Mouse (Mus musculus): ENCODE data around the gene Olfr417.
"Not testable (repeated sequence)": the region's sequence is repeated elsewhere in the genome, so short reads cannot be mapped to it uniquely, and the experiment has no call there.

Olfr417 gene

DNA sequence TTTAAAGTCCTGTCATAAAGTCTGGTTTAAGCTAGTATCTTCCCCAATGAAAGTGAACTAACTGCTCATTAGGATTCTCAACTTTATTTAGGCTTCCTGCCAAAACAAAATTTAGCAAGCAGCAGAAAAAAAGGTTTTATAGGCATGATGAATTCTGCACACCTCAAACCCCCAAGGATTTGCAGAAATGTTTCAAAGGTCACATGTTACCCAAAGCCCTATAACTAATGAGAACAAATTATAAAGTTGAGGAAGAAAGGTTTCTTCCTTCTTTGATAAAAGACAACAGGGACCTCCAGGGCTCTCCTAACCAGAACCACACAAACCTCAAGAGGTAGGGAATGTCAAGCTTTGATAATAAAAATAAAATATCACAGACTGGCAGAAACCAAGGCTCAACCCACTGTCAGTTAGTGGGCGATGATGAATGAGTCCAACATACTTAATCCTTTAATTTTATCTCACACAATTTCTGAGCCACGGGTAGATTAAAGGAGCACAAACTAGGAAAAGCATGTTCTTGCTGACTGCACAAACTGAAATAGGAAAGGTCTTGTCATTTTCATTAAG lies at the start of gene Olfr417:
Olfr417 (plus strand) TSS at position 241 of the 570 bp plus-strand sequence.
- DNase-seq (ENCODE audit: low spot score in 2 of 2) = no peak

DNA sequence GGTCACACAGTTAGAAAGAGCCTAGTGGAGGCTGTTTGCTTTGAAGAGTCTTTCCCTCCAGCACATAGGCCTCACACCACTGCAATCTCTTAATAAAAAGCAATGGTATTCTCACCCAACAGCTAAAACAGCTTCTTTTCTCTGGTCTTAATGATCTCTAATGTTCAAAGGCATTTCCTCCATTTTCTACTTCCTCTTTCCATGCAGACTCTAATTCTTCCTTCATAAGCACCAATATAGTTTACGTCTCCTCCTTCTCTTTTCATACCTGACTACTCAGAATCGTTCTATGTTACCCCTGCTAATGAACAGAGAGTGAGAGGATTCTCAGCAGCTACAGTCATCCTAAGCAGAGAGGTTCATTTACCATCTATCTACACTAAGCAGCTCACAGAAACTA lies 47.6 kb upstream of the Olfr417 start:
- no peak for DNase-seq (ENCODE audit: low spot score in 2 of 2)

DNA sequence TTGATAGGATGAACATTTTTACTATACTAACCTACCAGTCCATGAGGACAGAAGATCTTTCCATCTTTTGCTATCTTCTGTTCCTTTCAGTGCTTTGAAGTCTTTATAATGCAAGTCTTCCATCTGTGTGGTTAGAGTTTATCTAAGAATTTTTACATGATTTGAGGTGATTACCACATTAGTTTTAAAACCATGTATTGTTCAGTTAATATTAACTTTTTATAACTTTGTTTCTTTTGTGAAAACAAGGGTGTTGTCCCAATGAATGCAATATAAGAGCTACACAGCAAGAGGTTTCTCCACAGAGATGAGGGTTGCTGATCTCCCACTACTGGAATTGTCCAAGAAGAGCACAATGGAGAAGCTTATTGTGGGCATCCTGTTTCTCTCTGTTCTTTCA lies 34.7 kb upstream of the Olfr417 start, which contains the start of gene Mptx1:
Mptx1 (plus strand) TSS at position 301 of the 400 bp plus-strand sequence.
- DNase-seq (ENCODE audit: low spot score in 2 of 2) = no peak

DNA sequence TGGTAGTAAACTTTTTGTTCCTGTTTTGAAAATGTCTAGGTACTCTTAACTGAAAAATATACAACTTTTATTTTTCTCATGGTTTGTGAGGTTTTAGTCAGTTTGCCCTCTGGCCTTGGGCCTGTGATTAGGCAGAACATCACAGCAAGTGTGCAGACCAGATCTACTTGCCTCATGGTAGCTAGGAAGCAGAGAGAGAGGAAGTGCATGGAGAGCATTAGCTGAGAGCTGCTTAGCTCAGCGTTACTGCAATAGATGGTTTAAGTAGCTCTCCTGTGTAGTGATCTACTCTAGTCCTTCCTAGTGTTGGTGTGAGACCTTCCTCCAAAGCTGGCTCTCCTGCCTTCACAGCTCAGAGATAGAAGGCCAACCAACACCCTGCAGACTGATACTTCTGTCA lies 11.3 kb upstream of the Olfr417 start:
- DNase-seq (ENCODE audit: low spot score in 2 of 2) = not testable (repeated sequence)

DNA sequence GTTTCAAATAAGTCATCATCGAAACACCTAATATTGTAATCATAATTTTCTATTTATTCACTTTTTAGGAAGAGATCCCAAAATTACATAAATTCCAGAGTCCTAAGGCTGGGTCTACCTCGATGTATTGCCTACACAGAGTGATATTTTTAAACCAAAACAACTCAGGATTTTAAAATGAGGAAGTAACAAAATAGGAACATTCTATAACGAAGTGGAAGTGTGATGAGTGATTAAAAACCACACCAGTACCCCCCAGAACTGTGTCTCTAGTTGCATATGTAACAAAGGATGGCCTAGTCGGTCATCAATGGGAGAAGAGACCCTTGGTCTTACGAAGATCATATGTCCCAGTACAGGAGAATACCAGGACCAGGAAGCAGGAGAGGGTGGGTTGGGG lies 10.3 kb upstream of the Olfr417 start:
- no peak for DNase-seq (ENCODE audit: low spot score in 2 of 2)

DNA sequence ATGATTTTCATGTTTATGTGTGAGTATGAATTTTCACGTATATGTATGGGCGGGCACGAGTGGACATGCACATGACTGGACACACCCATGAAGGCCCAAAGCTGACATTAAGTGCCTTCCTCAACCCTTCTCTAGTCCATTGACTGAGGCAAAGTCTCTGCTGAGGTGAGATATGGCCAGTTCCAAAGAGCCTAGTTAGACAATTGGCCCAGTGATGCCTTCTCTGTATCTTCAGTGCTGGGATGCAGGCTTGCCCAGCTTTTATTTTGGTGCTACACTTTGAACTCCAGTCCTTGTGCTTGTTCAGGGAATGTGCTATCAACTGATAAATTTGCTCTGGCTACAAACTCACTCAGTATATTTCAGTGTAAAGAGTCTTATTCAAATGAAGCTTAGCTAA lies 8.9 kb downstream of the Olfr417 start:
- no peak for DNase-seq (ENCODE audit: low spot score in 2 of 2)

DNA sequence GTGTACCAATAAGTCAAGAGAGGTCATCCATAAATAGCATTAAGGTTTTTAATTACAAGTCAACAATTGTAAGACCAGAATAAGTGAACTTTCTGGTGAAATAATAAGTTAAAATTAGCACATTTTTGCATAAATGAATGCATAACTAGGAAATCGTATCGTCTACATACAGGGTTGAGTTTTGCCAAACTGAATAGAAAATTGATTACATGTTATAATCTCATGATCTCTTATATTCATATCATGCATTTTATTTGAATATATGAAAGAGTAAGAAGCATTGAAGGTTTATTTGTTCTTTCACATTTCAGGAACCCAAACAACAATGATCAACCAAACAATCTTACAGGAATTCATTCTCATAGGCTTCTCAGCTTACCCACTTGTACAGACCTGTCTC lies 25.8 kb downstream of the Olfr417 start, which contains the start of gene Olfr248:
Olfr248 (plus strand) TSS at position 301 of the 400 bp plus-strand sequence.
- no peak for DNase-seq (ENCODE audit: low spot score in 2 of 2)

DNA sequence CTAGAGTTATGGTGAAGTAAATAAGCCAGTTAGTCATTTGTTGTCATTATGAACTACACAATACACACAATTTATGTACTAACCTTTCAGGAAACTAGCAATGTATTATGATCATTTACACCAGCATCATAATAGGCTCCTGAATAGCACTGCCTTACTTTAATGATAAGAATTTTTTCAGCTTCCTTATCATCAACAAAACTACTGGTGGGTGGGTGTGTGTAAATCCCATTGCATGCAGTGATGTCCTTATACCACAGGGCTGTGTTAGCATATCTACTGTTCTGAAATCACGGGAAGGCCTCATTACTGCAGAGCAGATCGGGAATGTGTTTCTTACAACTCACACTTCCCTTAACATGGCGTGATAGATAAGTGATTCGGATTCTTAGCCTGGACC lies 58.0 kb downstream of the Olfr417 start:
- DNase-seq (ENCODE audit: low spot score in 2 of 2) = no peak

DNA sequence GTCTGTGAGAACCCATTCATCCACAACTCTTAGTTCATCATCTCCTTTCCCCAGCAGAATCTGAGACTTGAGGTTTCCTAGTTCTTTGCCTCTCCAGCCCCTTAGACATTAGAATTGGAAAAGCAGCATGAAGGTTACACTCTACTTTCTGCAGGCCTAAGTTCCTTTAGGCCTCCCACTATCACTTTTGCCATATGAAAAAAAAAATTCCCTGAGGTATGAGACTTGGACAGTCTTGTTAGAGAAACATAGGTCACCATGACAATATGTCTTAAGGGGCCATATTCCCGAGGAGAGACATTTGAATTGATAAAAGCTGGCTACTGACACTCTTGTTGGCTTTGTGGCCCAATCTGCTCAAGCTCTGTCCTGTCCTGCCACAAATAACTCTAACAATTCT lies 58.8 kb downstream of the Olfr417 start, which contains the start of gene Olfr414:
Olfr414 (plus strand) TSS at position 301 of the 400 bp plus-strand sequence.
- no peak for DNase-seq (ENCODE audit: low spot score in 2 of 2)
